Mouse (Mus musculus) lung, postnatal 0 days (tissue): ENCODE measurements at regions not wholly inside any gene's neighbourhood (a gene's known extent, or its start where the extent isn't known, plus 50 kb on each side); places are given as distances from the start of the nearest gene placed in this dataset. TPM values are rescaled to one million over a fixed set of nuclear protein-coding genes. Genes with fewer than 3 reads are reported as not detected.

Experiments used
- ATAC-seq: fragments of 200-750 bp; cut with Nextera tagmentation; 2 replicates; pipeline ENCODE4 v1.8.0; 2017; ENCODE audit warnings: moderate library complexity
- DNase-seq: peaks from one replicate; pipeline ENCODE4 v3.0.0-alpha.2; 2016; ENCODE audit warnings: low spot score
- H3K27ac ChIP-seq: fragments of 300-500 bp; sonication (generic); 2 replicates; pipeline ENCODE4 v1.5.1; 2014; ENCODE audit warnings: antibody characterized with exemption, mild to moderate bottlenecking, low read length, mixed read lengths
- H3K27me3 ChIP-seq: fragments of 300-500 bp; sonication (generic); replicated peaks from 2 replicates; pipeline ENCODE4 v1.6.1; 2014; ENCODE audit warnings: low read length, mixed read lengths; ENCODE audit not compliant: insufficient read depth
- H3K36me3 ChIP-seq: fragments of 300-500 bp; sonication (generic); 2 replicates; pipeline ENCODE4 v1.6.1; 2014; ENCODE audit warnings: low read length, mixed read lengths; ENCODE audit not compliant: insufficient read depth
- H3K4me1 ChIP-seq: fragments of 300-500 bp; sonication (generic); 2 replicates; pipeline ENCODE4 v1.6.1; 2014; ENCODE audit warnings: antibody characterized with exemption, low read depth, low read length, mixed read lengths; ENCODE audit not compliant: insufficient read depth
- H3K4me2 ChIP-seq: fragments of 300-500 bp; sonication (generic); replicated peaks from 2 replicates; pipeline ENCODE4 v1.6.1; 2014; ENCODE audit warnings: low read depth, mild to moderate bottlenecking, low read length, moderate library complexity, mixed read lengths
- H3K4me3 ChIP-seq: fragments of 300-500 bp; sonication (generic); 2 replicates; pipeline ENCODE4 v1.5.1; 2014; ENCODE audit warnings: low read depth, low read length
- H3K9ac ChIP-seq: fragments of 300-500 bp; sonication (generic); replicated peaks from 2 replicates; pipeline ENCODE4 v1.6.1; 2014; ENCODE audit warnings: low read depth, mild to moderate bottlenecking
- H3K9me3 ChIP-seq: fragments of 300-500 bp; sonication (generic); 2 replicates; pipeline ENCODE4 v1.6.1; 2016; ENCODE audit warnings: low read length, mixed read lengths
- CTCF ChIP-seq: IDR thresholded peaks from 2 replicates; pipeline ENCODE4 v1.5.1; 2016; ENCODE audit warnings: antibody characterized with exemption, mild to moderate bottlenecking
- EP300 ChIP-seq: IDR thresholded peaks from 2 replicates; pipeline ENCODE4 v1.6.1; 2016; ENCODE audit warnings: antibody characterized with exemption, mild to moderate bottlenecking, control low read depth
- WGBS: fragments of 180-500 bp; shearing (Covaris S2); extraction: QIAGEN DNeasy Blood & Tissue Kit; methylation state at CpG from one replicate; pipeline ENCODE4 v1.1.7; 2014; 5-methylcytosine and 5-hydroxymethylcytosine counted together
- microRNA-seq: library from miRNA; unstranded; fragments of <30 nt; microRNA quantifications from one replicate; pipeline ENCODE4, GENCODE M21; 2016

- no peak overlapping the region for H3K4me2 ChIP-seq
- WGBS = 80% methylated on average over 1 of the region's 1 CpGs
- no peak overlapping the region for H3K9ac ChIP-seq
- H3K27me3 ChIP-seq = no peaks in the 10 kb centered on the region
- TF ChIP-seq CTCF (no peak), EP300 (no peak)
- H3K27ac ChIP-seq = no peak overlapping the region
- ATAC-seq (no peak), DNase-seq (no peak)
- no peaks in the 10 kb centered on the region for H3K36me3 ChIP-seq
- H3K4me3 ChIP-seq = no peak overlapping the region
- no peaks in the 10 kb centered on the region for H3K9me3 ChIP-seq
- no peaks in the 10 kb centered on the region for H3K4me1 ChIP-seq
Measured at GRCm38 (mm10) chr14:109876950-109877663, 877.8 kb downstream of the Slitrk6 start.

GRCm38 (mm10) chr14:109874230-109874629 lies 880.7 kb downstream of the Slitrk6 start:
- no peak for ATAC-seq
- H3K4me3 ChIP-seq = no peak overlapping the region
- H3K9ac ChIP-seq = no peak overlapping the region
- no peak overlapping the region for H3K4me2 ChIP-seq
- peak; percentile 13 for DNase-seq
- no peaks in the 10 kb centered on the region for H3K9me3 ChIP-seq
- H3K4me1 ChIP-seq = no peaks in the 10 kb centered on the region
- no peaks in the 10 kb centered on the region for H3K27me3 ChIP-seq
- no peak overlapping the region for H3K27ac ChIP-seq
- WGBS = 6% methylated on average over 1 of the region's 1 CpGs
- no peaks in the 10 kb centered on the region for H3K36me3 ChIP-seq
- TF ChIP-seq EP300 (no peak), CTCF (peak; percentile 71)

DNA sequence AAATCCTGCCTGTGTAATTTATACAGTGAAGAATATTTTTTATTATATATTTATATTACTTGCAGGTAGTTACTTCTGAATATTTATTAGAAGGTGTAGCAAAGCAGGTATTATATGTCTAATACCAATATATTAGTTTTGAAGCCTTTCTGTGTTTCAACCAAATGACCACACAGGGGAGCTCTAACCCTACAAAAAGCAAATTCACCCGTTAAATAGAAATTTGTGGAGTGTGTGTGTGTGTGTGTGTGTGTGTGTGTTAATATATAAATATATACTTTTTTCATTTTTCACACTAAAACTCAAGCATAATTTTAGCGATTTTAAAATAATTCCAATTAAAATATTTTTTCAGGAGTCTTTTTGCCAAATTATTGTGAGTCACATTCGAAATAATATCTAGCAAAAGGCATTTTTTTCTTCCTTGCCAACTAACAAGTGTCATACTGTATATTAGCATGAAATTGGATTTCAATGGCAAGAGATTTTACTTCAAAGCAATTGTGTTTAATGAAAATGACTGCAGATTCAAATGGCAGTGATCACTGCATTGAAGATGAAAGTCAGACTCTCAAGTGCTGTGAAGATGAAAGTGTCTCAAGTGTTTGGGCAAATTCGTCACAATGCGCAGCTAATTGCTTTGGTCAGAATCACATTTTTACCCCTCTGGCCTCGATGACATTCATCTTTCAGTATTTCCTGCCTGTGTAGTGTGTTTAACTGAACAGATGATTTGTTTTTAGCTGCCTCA lies 914.4 kb downstream of the Slitrk6 start:
- no peak for DNase-seq
- Histone ChIP-seq H3K4me3 (no peak overlapping the region), H3K9ac (no peak overlapping the region), H3K4me1 (no peaks in the 10 kb centered on the region), H3K4me2 (no peak overlapping the region), H3K27ac (no peak overlapping the region), H3K36me3 (no peaks in the 10 kb centered on the region), H3K9me3 (no peaks in the 10 kb centered on the region), H3K27me3 (no peaks in the 10 kb centered on the region)
- TF ChIP-seq EP300 (no peak), CTCF (peak; percentile 26)
- ATAC-seq = no peak
- 30% methylated on average over 6 of the region's 6 CpGs for WGBS

- WGBS = 57% methylated on average over 3 of the region's 3 CpGs
- no peak overlapping the region for H3K27ac ChIP-seq
- no peak for ATAC-seq
- no peaks in the 10 kb centered on the region for H3K4me1 ChIP-seq
- H3K36me3 ChIP-seq = no peaks in the 10 kb centered on the region
- H3K9ac ChIP-seq = no peak overlapping the region
- H3K4me3 ChIP-seq = no peak overlapping the region
- H3K9me3 ChIP-seq = no peaks in the 10 kb centered on the region
- no peak for TF ChIP-seq EP300
- no peak for TF ChIP-seq CTCF
- no peak for DNase-seq
- no peaks in the 10 kb centered on the region for H3K27me3 ChIP-seq
- no peak overlapping the region for H3K4me2 ChIP-seq
Measured at GRCm38 (mm10) chr14:109802522-109803126, 888.7 kb upstream of the Slitrk1 start.

- TF ChIP-seq CTCF (no peak), EP300 (no peak)
- H3K27ac ChIP-seq = no peak overlapping the region
- ATAC-seq (no peak), DNase-seq (no peak)
- H3K4me3 ChIP-seq = no peak overlapping the region
- H3K36me3 ChIP-seq = no peaks in the 10 kb centered on the region
- H3K9me3 ChIP-seq = no peaks in the 10 kb centered on the region
- H3K4me2 ChIP-seq = no peak overlapping the region
- 68% methylated on average over 1 of the region's 1 CpGs for whole genome bisulfite sequencing
- no peaks in the 10 kb centered on the region for H3K27me3 ChIP-seq
- H3K9ac ChIP-seq = no peak overlapping the region
- no peaks in the 10 kb centered on the region for H3K4me1 ChIP-seq
Measured at GRCm38 (mm10) chr14:109772246-109772645, 858.3 kb upstream of the Slitrk1 start.

- no peak for DNase-seq
- Histone ChIP-seq H3K36me3 (no peaks in the 10 kb centered on the region), H3K4me3 (no peak overlapping the region), H3K4me2 (no peak overlapping the region), H3K27ac (no peak overlapping the region), H3K27me3 (no peaks in the 10 kb centered on the region), H3K4me1 (no peaks in the 10 kb centered on the region), H3K9ac (no peak overlapping the region), H3K9me3 (no peaks in the 10 kb centered on the region)
- no peak for ATAC-seq
- TF ChIP-seq EP300 = no peak
- TF ChIP-seq CTCF = no peak
- WGBS = 100% methylated on average over 1 of the region's 1 CpGs
Measured at GRCm38 (mm10) chr14:109760892-109761291, 846.9 kb upstream of the Slitrk1 start.

Small RNAs in the stretch of these regions (microRNA-seq; reads per million reads assigned to microRNA genes)
- gene Gm24369 = not detected
